Mouse (Mus musculus) T-helper 17 cell (primary cell): Measurements from ENCODE around the gene Etnk2.

Source experiments
- in situ Hi-C, 2 experiments: fragments of 300-600 bp; cut with MboI, MseI; formaldehyde crosslinking; loops; 1 replicate in 1 of 2; 2 replicates in 1 of 2; pipeline ENCODE4 v1.15.1; 2025; ENCODE audit warnings: high pct_unique_total_duplicates in 2 of 2

Gene Etnk2

DNA sequence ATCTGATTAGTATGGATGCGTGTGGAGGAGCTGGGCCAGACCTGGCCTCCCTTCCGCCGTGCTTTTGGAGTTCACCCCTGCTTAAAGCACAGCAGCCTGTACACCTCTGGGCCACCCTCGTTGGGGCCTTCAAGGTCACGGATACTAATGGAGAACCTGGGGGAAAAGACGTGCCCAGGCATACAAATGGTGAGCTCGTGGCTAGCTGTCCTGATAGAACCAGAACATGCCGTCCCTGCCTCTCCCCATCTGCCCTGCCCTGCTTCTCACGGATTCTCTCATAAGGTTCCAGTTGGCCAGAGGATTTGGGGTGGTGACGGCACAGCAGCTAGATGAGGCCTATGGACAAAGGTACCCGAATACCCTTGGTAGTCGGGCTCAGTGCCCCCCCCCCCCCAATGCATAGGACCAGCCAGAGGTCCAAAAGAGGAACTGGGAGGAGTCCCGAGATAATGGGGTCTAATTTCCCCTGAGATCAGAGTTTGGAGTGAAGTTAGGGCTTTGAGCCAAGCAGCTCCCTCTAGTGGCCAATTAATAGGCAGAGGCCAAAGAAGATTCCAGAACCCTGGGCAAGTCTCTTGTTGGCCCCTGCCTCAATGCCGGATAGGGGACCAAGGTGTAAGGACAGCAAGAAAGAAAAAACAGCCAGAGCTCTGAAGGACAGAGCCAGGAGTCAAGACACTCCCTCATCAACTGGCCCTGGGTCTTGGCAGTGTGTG, 17.1 kb downstream of the Etnk2 start:
- in situ Hi-C loops: loop anchor here (5.0 to 10.0 kb wide), 2 partner anchors 227 to 734 kb away; partner anchors contain the start of gene Chit1 (in 1 of the 2)

DNA sequence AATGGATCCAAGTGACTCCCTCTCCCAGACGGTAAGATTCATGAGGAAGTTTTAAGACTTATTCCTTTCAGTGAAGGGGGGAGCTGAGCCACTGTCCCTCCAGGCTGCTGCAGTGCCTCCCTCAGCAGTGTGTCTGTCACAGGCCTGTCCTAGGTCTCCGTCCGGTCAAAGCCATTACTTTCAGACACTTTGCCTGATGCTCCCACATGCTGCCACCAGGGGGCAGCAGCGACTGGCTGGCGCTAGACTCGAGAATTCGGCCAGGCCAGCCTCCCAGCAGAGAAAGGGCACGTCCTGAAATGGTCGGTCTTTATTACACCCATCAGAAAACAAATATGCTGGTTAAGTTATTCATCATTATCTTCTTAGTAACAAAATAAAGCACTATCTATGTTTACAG, 18.6 kb downstream of the Etnk2 start:
- in situ Hi-C loops: loop anchor here (5.0 to 10.0 kb wide), 2 partner anchors 225 to 733 kb away; partner anchors contain the start of gene Chit1 (in 1 of the 2)

DNA sequence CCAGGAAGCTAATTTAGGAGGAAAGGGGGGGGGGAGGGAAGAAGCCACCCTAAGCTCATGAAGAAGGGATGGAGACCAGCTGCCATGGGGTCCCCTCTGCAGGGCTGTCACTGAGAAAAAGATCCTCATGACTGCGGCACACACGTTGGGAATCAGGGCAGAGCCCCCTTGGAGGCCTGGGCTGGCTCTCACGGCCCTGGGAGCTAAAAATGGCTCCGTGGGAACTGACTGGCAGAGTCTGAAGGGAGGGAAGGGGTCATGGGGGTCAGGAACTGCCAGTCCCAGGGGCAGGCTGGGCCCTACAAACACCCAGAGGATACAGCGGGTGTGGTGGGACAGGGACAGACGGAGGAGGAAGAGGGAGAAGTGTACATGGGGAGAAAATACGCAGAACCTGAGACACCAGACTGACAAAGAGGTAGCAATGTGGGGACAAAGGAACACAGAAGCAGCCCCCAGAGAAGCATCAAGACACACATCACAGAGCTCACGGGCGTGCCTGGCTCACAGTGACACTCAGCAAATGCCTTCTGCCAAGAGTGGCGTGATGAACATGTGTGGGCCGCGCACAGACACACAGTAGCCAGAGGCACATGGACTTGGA, 19.3 kb downstream of the Etnk2 start:
- in situ Hi-C loops: loop anchor here (5.0 to 10.0 kb wide), 2 partner anchors 225 to 732 kb away; partner anchors contain the start of gene Chit1 (in 1 of the 2)

- in situ Hi-C loops: loop anchor here (5.0 to 10.0 kb wide), 2 partner anchors 224 to 732 kb away; partner anchors contain the start of gene Chit1 (in 1 of the 2)
Measured at GRCm38 (mm10) chr1:133383157-133383783, 19.9 kb downstream of the Etnk2 start.

DNA sequence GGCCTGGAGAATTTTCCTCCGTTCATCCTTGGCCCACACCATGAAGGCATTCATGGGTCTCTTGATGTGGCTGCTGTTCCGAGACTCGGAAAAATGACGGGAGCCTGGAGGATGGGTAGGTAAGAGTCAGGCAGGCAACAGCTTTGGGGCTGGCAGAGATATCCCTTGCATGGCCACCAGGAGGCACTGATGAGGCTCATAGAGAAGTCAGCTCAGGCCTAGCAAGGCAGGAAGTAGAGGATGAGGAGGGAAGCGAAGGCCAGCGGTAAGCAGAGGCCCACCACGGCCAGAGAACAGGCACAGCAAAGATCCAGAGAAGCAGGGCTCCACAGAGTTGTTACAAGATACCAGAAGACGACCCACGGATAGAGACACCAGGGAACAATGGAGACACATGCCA, 22.1 kb downstream of the Etnk2 start:
- in situ Hi-C loops: loop anchor here (5.0 to 10.0 kb wide), 3 partner anchors 217 to 729 kb away; partner anchors contain the start of gene Chit1 (in 1 of the 2)

GRCm38 (mm10) chr1:133386209-133386608, 22.8 kb downstream of the Etnk2 start:
- in situ Hi-C loops: loop anchor here (5.0 to 10.0 kb wide), 3 partner anchors 216 to 729 kb away; partner anchors contain the start of gene Chit1 (in 1 of the 2)

DNA sequence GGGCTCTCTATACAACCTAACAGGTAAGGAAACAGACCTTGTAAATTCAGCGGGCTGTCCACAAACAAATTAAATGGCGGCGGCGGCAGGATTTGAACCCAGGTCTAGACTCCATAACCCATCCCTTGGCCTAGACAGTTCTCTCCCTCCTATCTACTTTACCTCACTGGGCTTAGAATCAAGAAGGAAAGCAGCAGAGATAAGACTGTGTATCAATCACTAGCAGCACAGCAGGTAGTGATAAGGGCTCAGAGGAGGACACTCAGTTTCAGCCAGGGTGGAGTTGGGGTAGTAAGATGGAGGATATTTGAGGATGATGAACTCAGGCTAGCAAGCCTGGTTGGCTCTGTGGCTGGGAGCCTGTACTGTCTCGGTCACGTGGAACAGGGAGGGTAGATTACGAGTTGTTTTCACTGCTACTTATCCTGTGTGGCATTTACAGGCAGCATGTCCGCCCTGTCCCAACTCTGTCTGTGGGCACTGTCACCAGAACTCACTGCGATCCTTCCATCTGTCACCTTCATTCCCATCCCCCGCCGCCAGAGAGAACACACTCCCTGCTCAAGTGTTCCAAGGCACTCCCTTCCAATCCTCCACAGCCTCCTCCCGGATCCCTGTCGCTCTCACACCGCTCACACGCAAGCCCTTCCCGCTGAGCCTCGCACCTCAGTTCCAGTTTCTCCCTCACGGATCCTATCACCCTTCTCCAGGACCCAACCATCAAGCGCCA, 24.3 kb downstream of the Etnk2 start:
- in situ Hi-C loops: loop anchor here (5.0 to 10.0 kb wide), 3 partner anchors 215 to 727 kb away; partner anchors contain the start of gene Chit1 (in 1 of the 2)

DNA sequence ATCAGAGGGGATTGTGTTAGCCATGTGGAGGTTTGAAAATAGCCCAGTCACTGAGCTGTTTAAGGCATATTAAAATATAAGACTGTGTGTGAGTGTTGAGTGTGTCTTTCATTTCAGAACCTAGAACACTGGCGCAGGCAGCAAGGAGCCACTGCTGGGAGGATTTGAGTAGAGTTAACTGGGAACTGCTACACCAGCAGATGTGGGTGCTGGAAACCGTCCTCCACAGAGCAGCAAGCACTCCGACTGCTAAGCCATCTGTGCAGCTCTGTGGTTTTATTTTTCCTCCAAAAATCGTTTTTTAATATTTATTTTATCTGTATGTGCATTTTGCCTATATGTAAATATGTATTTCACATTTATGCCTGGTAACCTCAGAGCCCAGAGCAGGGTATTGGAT, 31.3 kb downstream of the Etnk2 start:
- in situ Hi-C loops: no loop called here

GRCm38 (mm10) chr1:133396693-133397092, 33.3 kb downstream of the Etnk2 start:
- in situ Hi-C loops: no loop called here

- in situ Hi-C loops: no loop called here
Measured at GRCm38 (mm10) chr1:133397094-133397482, 33.7 kb downstream of the Etnk2 start.

DNA sequence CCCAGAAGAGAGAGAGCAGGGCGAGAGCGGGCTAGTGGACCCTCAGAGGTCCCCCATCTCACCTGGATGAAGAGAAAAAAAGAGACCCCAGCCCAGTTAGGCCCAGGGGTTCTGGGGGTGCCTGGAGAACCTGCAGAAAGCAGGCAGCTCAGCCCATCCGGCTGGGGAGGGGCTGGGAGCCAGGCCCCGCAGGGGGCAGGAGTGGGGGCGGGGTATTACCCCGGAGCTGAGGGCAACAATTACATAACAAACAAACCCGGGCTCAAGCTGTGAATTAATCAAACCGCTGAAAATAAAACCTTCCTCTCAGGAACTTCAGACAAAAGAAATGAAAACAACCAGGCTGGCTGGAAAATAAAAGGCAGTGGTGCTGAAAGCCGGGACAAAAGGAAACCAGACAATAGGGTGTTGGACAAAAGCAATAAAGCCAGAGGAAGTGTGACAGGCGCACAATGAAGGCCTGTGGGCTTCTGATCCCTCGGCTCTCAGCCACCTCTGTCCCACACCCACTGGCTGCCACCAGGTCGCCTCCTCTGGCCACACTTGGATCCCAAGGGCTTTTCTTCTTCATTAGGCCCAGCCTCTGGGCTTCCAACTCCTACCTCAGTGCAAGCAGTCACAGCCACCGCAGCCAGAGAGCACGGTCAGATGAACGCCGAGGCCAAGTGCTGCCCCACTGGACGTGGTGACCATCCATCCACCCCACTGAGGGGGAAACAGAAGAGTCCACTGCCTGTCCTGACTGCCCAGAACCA, 34.3 kb downstream of the Etnk2 start:
- in situ Hi-C loops: no loop called here

- in situ Hi-C loops: no loop called here
Measured at GRCm38 (mm10) chr1:133400014-133400725, 36.8 kb downstream of the Etnk2 start.

DNA sequence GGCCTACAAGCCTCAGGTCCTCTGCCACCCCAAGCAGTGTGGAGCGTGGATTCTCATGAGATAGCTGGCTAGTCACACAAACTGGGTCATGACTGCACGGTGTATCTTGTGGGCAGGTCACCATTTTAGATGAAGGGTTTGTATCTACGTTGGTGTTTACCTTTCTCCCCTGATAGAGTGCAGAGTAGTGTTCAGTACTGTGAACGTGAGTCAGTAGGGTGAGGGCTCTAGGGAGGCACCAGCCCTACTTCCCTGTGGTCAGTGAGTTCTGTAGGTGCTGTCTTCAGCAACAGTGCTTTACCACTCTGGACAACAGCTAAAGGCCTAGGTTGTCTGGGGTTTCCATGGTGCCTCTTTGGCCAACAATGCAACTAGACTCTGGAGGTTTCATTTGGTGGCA, 40.6 kb downstream of the Etnk2 start:
- in situ Hi-C loops: no loop called here

DNA sequence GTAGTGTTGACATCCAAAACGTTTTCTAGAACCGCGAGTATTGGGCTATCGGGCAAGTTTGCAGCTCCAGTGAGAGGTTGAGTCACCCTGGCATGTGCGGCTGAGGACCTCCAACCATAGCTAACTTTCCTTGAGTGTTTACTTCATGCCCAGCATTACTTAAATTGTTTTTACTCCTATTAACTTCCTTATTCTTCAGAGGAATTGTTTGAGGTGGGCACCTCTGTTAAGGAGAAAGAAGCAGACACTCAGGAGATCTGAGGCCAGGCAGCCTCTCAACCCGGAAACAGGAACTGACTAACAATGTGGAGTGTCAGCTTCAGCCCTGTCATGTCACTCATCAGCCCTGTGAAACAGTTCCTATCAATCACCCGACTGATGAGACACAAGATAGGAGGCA, 43.2 kb downstream of the Etnk2 start:
- in situ Hi-C loops: no loop called here

- in situ Hi-C loops: no loop called here
Measured at GRCm38 (mm10) chr1:133407436-133407835, 44.1 kb downstream of the Etnk2 start.

DNA sequence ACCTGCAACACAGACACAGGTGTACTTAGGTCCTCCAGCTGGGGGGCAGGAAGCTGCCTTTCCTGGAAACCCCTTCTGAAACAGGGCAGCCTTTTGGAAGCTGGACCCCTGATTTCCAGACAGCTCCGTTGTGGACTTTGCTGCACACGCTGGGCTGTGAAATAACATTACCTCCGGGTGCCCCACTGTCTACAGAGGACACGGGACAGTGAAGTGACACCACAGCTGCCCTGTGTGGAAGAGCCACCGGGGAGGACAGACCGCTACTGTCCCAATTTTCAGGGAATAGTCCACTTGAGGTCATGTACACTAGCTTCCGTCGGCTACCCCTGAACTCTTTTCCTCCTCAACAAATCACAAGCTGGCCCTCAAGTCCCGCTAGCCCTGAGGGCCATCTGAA, 44.9 kb downstream of the Etnk2 start:
- in situ Hi-C loops: no loop called here

GRCm38 (mm10) chr1:133408880-133409516, 45.6 kb downstream of the Etnk2 start:
- in situ Hi-C loops: no loop called here

GRCm38 (mm10) chr1:133409786-133410185, 46.4 kb downstream of the Etnk2 start:
- in situ Hi-C loops: no loop called here

DNA sequence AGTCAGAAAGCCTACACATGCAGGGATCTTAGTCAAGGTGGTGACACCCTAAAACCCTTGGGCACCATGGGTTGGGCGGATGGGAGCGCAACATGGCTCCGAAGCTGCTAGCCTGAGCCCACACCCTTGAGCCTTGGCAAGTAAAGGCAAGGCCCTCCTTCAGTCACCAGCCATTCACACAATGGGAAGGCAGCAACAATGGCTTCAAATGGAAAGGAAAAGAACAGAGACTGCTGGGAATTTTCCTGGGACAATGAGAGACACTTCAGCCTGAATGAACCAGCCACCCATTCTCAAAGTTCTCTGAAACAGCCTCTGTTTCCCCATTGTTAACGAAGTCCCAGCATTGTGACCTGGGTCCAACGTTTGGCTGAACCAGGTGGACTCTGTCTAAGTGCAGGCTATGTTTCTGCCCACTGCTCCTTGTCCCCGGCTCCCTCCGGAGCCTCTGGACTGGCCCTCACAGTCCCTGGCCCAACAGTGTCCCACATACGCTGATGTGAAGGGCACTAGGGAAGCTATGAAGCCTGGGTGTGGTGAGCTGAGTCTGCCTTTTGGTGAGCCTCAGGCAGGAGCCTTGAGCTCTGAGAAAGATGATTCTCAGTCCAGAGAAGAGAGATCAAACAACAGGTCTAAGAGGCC, 48.3 kb downstream of the Etnk2 start:
- in situ Hi-C loops: no loop called here
